Mouse (Mus musculus) induced T-regulatory cell, adult 2 months (primary cell): Measurements from ENCODE around the gene Cpxm2.

Experiments used
- DNase-seq: peaks from one replicate; pipeline ENCODE4 v3.0.0-alpha.2; 2012; ENCODE audit warnings: low read depth

The Cpxm2 gene

DNA sequence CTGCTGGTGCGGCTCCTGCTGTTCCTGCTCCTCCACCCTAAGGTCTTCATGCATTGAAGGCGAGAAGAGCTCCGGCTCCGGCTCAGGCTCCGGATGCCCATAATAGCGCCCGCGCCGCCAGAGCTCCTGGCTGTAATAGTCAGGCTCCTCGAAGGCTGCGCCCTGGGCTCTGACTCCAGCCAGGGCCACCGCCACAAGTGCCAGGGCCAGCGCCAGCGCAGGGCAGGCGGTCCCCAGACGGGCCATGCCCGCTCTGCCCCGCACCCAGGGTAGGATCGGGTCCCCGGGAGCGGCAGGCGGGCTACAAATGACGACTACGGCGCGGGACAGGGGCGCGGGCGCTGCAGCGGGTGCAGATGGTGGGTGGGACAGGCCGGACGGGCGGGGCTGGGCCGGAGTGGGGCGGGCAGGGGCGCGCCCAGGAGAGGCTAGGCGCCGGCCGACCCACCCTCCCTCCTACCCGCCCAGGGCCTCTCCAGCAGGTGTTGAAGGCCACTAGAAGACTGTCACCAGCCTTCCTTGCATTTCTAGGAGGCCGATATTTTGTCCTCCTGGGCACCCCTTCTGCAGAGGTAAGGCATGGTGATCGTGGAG, at the start of gene Cpxm2:
Gene Cpxm2, minus strand, starts transcription at position 372 of the 594 bp plus-strand sequence.
- no peak for DNase-seq

DNA sequence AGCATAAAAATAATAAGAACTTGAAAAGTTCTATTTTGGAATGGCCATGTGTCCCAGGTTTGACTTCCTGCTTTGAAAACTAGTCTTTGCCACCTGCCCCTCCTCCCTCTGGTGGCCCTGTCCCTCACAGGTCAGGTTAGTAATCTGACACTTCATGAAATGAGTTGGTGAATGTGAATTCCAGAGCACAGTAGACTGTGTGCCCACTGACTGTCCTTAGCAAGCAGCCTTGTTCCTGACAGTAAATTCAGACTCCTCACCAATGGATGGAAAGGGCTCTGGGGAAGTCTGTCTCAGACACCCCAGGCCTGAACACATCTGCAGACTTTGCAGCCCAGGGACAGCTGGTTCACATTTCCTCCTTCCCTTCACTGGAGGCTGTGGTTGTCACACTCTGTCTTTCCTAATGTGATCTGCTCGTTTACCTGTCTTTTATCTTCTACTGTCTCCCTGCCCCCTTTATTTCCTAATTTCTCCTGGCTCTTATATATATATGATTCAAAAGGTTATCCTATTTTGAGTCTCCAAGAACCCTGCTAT, 49.6 kb upstream of the Cpxm2 start:
- DNase-seq: no peak

DNA sequence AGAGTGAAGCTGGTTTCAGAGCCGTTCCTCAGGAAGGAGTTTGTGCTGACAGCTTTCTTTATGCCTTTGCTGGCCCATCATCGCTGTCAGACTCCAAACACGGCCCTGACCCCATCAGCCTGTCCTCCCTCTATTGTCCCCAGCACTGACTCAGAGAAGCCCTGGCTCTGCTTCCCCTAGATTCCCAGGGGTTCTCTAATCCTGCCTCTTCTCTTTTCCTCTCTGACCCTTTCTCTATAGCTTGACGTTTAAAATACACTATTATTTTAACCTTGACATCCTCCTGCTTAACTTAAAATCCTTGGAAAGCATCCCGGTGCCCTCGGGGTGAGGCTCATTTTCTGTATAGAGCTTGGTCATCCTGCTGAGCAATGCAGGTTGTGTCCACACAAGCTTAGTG, 45.1 kb upstream of the Cpxm2 start:
- DNase-seq: no peak

DNA sequence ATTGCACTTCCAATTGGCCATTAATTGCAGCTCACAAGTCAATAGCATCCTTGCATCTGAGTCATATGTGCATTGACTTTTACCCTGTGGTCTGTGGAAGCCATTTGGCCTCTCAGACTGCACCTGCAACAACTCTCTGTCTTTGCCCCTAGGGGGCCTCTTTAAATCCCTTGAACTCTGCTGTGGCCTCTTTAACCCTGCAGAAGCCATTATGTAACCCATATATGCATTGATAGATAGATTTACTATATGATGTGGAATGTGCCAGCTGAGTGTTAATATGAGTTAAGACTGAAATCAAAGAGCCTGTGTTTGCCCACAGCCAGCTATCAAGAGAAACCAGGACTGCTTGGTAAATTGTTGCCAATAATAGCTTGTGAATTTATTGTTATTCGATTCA, 44.3 kb upstream of the Cpxm2 start:
- DNase-seq: no peak

DNA sequence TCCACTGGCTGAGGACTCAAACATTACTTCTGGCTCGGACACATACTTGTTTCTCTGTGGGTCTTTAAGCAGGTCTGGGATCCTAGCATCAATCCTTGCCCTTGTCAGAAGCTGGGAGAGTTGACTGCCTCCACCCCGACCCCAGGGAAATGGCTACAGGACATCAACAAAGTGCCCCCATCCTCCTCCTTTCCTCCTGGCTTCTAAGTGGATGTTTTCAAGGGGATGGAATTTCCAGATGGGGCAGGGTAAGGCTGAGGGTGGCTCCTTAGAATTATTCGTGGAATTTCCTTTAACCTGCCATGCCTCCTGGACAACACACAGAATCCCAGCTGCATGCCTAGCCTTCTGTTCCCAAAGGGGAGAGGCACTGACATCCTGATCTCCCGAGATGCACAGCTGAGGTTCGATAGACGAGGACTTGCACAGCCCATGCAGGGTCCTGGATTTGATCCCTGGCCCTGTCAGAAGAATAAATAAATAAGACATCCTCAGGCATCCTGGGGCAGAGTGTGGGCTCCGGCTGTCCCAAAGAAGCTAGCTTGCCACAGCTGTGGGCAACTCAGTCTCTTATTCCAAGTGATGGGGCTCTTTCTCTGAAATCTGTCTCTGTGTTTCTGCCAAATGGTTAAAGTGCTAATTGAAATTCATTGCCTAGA, 43.4 kb upstream of the Cpxm2 start:
- DNase-seq: no peak

DNA sequence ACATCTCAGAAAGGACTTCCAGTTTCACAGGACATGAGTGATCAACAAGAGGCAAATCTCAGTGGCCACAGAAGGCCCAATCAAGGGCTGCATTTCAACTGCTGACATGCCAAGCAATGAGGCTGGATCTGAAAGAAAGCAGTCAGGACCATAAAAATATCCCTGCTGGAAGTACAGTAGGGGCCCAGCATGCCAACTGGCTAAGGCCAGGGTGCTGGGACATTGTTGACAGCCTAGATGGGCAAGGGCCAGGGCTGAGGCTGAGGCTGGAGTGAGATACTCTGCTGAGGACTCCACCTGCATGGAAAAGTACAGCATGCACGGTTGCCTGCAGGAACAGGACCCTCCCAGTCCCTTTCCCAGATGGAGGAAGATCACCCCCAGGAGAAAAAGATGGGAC, 42.0 kb upstream of the Cpxm2 start:
- no peak for DNase-seq

DNA sequence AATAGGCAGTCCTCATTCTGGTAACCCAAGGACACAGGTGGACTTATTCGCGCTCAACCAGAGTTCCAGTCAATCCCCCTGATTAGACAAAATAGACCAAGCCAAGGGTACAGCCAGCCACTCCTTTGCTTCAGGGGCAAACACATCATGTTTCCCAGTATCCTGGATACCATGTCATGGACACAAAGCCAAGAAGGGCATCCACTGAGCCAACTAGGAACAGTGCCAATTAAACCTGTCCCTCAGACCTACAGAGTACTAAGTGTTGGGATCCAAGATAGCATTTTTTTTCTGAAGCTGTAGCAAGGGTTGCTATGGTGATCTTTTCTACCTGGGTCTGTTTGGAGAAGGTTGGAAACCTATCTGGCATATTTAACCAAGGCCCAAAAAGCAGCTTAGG, 39.1 kb upstream of the Cpxm2 start:
- no peak for DNase-seq

DNA sequence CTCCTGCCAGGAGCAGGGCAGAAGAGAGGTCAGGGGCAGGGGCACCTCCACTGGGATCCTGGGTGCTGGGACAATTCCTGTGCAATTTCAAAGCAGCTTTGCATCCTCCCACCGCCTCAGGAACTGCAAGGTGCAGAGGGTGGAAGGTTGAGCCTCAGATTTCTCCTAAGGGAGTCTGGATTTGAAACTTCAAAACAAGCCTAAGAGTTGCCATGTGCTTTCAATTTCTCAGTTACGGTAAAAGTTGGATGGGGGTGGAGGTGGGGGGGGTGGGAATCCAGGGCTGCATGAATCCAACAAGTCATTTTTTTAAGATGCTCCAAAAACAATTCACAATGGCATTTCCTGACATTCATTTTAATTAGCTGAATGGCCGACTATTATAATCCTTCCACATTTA, 32.9 kb upstream of the Cpxm2 start:
- no peak for DNase-seq

DNA sequence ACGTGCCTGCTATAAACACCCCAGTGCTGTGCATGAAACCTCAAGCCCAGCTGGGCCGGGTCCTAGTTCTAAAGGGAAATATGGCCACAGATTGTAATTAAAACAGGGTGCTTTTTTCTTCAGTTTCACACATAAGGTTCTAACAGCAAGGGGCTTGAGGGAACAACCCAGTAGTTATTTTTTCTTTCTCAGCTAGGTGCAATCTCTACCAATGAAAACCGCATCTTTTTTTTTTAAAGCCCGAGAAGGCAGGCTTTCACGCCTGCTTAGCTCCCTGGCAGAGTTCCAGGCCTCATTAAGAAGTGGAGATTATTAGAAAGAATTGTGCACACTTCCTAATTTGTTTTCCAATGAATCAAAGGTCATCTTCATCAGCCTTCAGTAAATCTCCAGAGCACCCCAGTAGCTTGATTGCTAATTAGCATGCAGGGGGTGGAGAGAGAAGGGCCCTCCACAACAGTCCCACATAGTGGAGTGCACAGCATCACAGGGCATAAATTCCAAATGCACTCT, 29.4 kb upstream of the Cpxm2 start:
- DNase-seq: no peak

DNA sequence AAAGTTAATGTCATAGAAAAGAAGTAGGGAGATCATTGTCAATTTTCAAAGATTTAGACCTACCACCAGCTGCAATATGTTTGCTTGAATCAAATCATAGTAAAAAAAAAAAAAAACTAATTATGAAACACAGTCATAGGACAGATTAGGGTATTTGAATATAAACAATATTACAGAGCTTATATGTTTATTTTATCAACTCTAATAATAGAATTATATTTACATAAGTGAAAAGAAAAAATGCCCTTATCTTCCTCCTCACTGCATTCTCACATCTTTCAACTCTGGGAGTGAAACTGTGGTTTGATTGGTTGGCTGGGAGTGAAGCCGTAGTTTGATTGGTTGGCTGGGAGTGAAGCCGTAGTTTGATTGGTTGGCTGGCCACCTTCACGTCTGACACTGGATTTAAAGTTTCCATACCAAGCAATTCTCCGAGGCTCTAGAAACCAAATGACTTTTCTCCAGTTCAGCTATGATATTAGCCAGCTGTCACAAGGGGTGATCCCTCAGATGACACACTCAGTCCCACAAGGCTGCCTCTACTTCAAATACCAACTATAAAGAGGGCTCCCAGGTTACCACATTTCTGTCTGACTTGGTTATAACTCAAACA, 27.2 kb upstream of the Cpxm2 start:
- DNase-seq: no peak

DNA sequence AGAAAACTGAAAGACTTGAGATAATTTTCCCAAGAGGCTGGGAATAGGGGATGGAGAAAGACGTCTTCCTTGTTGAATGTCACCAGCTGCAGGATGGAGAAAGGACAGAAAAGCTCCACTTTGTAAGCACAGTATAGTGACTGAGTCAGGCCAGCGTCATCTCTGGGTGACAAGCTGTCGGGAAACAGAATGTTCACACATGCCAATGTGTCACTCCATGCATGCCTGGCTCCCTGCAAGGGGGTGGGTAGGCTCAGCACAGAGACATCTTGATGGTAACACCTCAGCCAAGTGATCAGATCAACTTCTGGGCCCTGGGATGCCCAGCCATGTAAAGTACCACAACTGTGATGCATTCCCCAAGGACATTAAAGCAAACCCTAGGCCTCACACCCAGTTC, 26.5 kb upstream of the Cpxm2 start:
- DNase-seq: no peak

DNA sequence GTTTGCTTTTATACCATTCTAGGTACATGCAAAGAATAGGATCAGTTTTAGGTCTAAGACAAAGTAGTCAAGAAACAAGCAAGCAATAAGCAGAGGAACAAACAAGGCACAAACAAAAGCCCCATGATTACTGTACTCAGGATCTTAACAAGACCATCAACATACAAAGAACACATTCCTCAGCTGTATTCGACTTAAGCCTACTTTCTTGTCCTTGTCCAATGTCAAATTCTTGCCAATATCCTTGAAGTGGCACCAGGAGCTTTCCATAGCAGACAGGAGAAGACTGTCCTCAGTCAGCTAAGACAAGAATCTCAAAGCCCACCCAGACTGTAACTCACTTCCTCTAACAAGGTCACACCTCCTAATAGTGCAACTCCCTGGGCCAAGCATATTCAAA, 24.5 kb upstream of the Cpxm2 start:
- DNase-seq: no peak

DNA sequence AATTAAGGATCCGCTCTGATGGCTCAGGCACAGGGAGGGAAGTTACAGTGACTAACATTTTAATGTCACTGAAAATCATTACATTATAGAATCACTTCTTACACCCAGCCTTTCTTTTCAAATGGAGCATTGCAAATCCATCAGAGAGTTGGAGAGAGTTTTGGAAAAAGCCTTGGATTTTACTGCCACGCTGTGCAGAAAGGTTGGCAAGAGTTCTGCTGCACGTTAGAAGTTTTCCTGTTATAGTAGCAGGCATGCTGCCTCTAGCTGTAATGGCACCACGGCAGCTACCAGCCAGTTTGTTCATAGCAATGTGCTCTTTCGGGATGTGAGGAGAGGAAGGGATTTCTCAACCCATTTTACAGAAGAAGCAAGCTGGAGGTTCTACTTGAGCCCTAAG, 20.2 kb upstream of the Cpxm2 start:
- DNase-seq: no peak

DNA sequence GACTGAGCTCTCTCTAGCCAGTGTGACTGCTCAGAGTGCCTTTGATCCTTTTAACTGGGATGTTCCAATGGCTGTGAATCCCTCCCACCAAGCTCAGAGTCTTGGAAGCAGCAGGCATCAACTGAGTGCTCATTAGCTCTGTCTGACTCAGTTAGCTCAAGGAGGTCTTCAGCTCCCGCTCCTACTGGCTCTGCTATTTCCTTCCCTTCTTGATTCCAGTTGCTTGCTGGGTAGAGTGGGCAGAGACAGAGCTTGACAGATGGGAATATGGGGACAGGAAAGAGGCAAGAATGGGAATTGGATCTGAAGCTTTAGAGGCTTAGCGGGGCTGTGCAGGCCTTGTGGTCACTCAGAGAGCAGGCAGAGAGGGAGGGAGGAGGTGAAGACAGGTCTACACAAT, 19.8 kb upstream of the Cpxm2 start:
- no peak for DNase-seq

DNA sequence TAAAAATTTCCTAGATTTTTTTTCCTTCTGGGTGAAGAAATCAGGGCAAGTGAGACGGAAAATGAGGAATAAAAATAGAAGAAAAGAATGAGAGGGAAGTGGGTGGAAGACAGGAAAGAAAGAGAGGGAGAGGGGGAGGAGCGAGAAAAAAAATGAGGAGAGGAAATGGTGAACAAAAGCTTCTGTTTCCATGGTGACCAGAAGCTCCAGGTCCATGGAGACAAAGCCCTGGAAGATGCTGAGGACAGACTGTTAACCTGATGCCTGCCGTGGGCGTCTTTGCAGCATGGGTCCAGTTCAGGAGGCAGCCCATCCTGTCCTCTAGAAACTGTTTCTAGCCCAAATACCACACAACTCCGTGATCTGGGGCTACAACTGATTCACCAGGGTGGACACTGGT, 17.7 kb upstream of the Cpxm2 start:
- no peak for DNase-seq

DNA sequence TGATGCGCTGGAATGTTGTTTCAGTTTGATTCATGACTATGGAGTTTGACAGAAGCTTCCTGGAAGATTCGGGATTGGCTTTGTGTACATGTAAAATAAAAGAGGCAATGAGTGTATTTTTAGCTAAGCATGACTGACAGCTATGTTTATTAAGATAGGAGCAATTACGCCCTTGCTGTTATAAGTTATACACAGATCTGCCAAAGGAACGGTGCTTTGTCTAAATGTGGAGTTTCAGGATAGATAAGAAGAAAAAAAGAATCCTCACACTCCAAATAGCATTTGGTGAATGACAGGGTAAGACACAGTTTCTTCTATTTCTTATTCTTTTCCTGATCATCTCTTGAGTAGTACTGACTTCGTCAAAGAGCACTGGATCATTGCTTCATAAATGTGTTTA, 17.2 kb upstream of the Cpxm2 start:
- no peak for DNase-seq

DNA sequence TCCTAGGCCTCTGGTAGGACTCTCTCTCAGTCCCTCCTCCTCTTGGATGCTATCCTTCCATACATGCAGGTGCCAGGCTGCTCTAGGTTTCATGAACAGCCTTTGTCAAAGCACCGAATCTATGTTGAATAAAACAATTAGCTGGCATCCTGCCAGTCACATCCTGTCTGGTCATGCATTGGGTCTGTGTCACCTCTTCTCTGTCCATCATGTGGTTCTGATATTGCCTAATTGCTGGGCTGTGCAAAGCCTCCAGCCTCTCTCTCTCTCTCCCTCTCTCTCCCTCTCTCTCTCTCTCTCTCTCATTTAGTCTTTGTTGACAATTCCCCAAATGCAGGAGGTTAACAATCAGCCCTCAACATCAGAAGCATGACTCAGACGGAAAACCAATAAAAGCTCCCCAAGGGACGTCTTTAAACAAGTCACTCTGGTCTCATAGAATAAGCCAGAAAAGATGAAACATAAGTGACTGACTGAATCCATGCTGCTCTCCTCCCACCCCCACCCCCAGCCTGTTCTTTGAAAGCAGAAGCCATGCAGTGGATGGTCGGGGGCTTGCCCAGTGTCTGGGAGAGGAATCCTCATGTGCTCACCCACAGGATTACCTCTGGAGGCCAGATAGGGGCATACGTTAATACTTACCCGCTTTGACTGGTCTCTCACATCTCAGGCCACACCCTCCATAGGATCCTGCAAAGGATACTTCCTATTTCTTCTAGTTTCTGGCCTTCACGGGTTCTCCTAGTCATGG, 15.1 kb upstream of the Cpxm2 start:
- no peak for DNase-seq

DNA sequence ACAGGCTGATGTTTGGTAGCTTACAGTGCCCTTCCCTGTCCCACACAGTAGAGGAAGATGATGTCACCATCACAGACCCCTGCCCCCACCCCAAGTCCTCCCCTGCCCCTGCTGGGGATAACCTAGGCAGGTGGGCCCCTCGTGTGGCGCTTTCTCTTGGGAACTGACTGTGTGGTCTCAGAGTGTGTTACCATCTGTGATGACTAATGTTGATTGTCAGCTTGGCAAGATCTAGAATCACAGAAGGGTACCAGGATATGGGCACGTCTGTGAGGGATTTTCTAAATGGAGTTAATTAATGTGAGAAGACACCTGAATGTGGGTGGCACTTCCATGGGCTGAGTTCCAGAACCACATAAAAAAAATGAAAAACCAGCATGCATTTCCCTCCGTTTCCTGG, 12.7 kb upstream of the Cpxm2 start:
- no peak for DNase-seq

DNA sequence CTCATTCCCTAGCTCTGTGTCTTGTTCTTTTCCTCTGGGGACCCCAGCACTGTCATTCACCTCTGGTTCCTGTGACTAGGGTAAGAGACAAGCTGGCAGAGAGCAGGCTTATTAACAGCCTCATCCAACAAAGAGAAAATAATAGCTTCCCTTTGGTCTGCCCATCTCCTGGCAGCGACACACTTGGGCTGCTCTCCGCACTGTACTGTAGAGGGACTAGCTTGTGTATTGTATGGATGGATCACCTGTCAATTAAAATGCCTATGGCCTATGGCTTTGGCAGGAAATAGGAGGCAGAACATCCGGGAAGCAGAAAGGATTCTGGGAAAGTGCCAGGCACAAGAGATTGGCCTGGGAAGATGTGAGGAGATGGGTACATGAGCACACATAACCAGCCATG, 7.7 kb upstream of the Cpxm2 start:
- DNase-seq: no peak

DNA sequence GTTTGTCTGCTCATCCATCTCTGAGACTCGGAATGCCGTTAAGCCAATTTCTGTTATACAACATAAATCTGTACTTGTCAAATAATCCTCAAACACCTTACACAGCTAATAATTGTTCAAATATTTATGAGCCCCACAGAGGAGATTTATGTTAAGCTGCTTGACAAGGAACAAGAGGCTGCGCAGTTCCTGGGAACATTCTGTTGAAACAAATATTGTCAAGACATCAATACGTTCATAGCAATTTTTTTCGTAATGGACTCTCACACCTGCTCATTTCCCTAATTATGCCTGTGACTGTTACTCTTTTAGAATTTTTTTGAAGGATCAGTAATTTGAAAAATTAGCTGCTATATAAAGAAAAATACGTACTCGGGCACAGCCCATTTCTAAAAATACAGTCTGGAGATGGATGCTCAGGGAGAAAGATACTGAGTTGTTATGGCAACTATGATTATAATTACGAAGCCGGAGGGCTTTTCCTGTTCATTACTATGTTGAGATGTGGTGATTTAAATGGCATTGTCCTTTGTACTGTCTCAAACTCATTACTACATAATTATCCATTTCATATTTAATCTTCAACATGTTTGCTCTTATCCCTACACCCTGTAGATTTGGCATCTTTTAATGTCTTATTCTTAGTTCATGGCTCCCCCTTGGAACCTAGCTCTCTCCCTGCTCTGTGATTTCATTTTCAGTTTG, 3.9 kb upstream of the Cpxm2 start:
- no peak for DNase-seq

DNA sequence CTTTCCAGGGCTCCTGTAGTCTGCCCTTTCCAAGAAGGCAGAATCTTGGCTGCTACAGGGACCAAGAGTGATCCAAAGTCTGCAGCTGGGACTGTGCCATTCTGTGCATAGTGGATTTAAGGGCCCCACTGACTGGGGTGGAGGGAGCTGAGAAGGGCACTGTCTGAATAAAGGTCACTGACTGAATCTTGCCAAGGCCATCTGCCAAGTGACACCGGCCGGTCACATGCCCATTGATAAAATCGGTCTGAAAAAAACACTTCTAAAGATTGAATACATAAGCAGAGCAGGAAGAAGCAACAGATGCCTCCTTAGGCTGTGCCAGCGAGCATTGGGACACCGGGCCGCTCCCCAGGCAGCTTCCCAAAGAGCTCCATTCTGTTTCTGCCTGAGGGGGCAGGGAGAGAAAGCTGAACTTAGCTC, 803 bp downstream of the Cpxm2 start:
- DNase-seq: no peak

DNA sequence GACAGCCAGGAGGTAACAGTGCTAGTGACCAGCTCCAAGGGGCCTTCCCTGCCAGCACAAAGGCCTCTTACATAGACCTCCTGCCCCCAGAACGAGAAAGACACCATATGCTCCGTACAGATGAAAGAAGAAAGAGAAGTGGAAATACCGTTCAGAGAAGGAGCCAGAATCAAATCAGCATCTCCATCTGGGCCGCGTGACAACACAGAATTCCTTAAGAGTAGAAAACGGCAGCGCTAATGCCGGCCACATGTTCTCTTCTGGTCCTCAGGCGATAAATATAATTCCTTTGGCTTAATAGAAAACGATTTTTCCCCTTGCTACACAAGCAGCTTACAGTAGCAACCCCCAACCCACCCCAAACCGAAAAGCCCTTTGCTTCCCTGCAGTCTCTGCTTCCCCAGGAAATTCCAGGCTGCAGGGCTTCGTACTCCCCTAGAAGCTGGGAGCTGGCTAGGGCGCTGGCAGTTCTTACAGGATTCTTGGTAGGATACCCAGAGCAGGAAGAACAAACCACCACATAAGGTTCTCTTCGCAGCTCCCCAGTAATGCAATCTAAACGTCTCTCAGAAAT, 9.2 kb downstream of the Cpxm2 start:
- DNase-seq: no peak
